Mouse (Mus musculus) large intestine, adult 2 months (tissue): ENCODE results near the gene Btk. TPM values are rescaled to one million over a fixed set of nuclear protein-coding genes. Genes with fewer than 3 reads are reported as not detected.
A peak's percentile ranks its signal among the peaks of the same experiment; 100 is the strongest.

Experiments
- DNase-seq: peaks from one replicate; pipeline ENCODE4 v3.0.0-alpha.2; 2012; ENCODE audit warnings: low read depth, low spot score
- WGBS: fragments of 180-500 bp; shearing (Covaris S2); methylation state at CpG from one replicate; pipeline ENCODE4 v1.1.7; 2018; 5-methylcytosine and 5-hydroxymethylcytosine counted together
- polyA plus RNA-seq: library from polyadenylated mRNA; depleted of rRNA; stranded (reverse); fragments of >200 nt; gene quantifications from 2 replicates; pipeline ENCODE4 v1.2.3, GENCODE M21; 2012; rRNA removed

Gene Btk
- 2.0 and 2.1 TPM in 2 replicates for polyA plus RNA-seq

DNA sequence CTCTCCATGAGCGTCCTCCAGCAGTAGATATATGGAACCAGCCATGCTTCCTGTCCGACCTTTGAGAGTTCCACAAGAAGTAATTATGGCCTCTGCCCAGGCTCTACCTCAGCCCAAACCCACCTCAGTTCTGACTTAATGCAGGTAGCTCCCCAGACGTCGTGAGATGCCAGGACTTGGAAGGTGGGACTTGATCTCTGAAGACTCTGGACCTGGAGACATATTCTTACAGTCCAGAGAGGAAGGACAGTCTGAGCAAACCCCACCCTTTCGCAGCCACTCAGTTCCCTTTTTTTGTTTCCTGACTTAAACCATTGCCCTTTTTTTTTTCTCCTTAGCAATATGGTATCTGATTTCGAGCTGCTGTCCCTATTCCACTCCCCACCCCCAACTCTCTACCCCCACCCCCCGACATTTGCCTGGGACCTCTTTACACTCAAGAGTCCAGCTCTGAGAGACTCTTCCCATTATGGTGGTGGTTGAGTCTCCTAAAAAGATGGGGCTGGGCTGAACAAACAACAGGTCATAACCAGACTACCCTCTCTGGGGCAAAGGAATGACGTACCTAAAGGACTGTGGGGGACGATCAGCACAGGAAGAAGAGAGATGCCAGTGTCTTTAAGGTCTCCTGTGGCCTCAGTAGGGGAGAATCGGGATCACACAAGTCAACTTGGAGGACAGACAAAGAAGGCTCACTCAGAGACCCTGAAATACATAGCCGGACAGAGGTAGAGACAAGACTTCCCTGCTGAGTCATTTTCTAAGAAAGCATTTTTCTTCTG lies at the start of gene Btk:
Gene Btk, minus strand, starts transcription at position 683 of the 782 bp plus-strand sequence.
- no peak for DNase-seq
- WGBS = 75% methylated on average over 11 of the region's 11 CpGs

DNA sequence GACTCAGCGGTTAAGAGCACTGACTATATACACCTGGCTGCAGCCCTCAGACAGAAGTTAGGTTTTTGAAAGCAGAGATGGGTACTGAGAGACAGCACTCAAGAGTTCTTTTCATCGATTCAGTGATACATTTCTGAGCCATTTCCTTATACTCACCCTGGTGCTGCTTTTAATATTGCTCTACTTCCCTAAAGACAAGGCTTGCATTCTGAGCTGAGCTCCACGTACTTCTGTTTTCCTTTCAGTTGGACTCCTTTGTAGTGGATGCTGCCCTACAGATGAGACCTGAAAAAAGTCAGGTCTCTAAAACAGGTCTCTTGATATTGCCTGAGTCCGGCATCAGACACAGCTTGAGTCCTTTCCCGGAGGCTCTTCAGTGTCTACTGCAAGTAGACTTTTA lies 49.3 kb upstream of the Btk start:
- 90% methylated on average over 5 of the region's 5 CpGs for WGBS

DNA sequence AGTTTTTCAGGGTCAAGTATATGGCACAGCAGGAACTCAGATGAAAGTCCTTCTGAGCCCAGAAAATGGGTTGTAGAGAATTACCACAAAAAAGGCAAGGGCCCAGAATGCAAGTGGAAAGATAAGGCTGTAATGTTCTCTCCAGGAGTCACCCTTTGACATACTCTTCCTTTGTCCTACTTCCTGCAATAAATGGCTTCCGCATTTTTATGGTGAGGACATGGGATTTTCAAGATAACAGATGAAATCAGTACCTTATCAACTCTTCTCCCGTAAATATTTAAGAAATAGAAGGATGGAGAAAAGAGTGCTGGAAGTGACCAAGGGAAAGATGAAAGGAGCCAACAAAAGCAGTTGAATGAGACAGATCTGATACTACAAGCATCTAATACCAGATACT lies 44.8 kb upstream of the Btk start:
- DNase-seq = no peak
- 49% methylated on average over 2 of the region's 2 CpGs for WGBS

More for the DNA sequence above, 49.3 kb upstream of the Btk start:
- DNase-seq = no peak

DNA sequence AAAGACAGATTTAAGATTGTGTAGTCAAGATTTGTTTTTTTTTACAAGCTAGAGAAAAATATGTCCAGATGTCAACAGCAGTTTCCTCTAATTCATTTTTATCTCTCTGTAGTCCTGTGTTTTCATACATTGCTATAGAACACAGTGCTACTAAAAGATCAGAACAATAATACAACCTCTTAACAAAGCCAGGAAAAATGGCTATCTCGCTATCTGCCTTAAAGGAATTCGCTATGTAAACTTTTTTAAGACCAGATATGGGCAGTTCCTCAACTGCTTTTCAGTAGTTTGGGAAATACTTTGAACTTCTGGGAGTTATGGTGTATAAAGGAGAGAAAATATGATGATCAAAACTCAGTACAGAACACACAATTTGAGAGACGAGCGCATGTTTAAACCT lies 40.0 kb upstream of the Btk start:
- no peak for DNase-seq
- WGBS = 69% methylated on average over 4 of the region's 4 CpGs

DNA sequence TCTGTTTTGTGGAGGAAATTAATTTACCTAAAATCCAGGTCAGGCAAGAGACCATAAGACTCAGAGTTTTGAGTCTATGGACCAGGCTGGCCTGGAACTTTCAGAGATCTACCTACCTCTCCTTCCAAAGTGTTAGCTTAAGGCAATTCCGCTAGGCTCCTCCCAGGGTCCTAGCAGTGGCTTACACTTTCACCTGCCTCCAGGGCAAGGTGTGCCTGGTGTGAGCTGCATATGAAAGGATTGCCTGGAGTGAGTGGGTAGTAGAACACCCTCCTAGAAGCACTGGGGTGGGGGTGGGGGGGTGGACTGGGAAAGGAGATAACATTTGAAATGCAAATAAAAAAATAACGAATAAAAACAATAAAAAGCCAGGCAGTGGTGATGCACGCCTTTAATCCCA lies 38.3 kb upstream of the Btk start:
- 75% methylated on average over 3 of the region's 3 CpGs for WGBS
- DNase-seq = no peak

DNA sequence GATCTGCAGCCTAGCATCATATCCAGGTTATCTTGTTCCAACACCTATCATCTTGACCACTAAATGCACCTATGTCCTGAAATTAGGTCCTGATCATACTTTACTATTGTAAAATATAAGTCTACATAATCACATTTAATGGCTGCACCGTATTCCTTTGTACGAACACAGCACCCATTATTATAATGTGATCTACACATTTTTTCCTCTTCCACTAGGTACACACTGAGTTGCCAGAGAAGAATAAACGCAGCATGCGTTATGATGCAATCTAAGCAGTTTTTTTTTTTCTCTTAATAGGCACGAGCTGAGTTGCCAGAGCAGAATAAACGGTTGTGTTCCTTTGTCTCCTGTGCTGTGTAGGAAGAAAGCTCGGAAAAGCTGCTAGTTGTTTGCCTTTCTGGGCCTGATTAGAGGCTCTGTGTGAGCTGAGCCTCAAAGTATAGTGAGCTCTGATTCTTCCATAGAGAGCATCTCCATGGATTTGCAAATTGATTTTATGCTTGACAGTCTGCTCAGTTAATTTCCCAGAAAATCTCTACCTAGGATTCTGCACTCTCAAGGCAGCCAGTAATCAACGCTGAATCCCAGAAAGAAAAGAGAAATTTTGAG lies 37.0 kb upstream of the Btk start:
- 44% methylated on average over 8 of the region's 8 CpGs for WGBS
- no peak for DNase-seq

DNA sequence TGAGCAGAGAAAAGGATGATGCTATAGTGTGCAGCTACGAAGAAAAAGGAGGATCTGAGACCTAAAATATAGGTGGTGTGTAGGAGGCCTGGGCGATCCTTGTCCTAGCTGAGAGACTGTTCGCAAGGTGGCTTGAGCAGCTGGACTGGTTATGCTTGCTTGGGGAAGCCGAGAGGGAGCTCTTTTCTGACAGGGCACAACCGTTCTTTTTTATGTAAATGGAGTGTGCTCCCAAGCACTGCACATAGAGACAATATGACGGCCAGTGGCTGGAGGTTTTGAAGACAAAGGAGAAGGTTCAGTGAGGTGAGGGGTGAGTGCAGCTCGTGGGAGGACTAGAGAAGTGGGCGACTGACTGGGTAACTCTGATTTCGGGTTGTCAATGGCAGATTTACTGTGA lies 36.3 kb upstream of the Btk start:
- WGBS = 60% methylated on average over 9 of the region's 9 CpGs
- no peak for DNase-seq

DNA sequence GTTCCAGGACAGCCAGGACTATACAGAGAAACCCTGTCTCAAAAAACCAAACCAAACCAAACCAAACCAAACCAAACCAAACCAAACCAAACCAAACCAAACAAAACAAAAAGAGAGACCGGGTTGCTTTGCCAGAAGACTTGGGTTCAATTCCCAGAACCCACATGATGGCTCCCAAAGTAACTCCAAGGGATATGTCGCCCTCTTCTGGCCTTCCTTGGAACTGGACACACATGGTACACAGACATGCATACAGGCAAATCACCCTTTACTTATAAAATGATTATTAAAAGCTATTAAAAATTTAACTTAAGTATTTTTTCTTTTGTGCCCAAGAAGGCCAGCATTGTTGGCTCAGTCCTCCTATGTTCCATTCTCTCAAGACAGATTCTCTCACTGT lies 30.9 kb upstream of the Btk start:
- DNase-seq = no peak
- 63% methylated on average over 2 of the region's 2 CpGs for WGBS

DNA sequence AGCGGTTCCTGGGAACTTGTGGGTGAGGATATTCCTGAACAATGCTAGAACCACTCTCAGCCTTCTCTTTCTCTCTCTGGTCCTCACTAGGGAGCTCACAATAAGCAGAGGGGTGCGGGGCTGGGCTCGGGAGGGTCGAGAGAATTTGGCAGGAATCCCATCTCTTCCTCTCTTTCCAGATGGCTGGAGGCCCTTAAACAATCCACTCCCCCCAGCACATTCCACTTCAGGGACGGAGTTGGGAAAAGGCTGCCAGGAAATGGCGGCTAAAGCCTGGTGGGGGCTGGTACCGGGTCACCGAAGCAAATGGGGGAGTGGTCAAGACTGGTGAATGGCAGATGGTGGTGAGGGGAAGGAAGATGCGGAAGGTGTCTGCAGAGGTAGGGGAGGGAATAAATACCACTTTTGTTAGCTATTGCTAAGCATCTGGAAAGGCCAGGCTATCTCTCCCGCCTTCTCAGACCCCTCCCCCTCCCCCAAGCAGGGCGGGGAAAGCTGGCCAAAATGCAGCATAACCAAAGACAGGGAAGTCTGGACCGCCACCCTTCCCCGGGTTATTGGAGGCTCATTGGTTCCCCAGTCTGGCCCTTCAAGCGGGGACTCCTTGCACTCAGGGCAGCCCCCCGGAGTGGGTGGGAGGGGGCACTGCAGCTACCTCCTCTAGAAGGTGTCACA lies 29.1 kb upstream of the Btk start:
- DNase-seq = no peak
- WGBS = 12% methylated on average over 15 of the region's 15 CpGs

DNA sequence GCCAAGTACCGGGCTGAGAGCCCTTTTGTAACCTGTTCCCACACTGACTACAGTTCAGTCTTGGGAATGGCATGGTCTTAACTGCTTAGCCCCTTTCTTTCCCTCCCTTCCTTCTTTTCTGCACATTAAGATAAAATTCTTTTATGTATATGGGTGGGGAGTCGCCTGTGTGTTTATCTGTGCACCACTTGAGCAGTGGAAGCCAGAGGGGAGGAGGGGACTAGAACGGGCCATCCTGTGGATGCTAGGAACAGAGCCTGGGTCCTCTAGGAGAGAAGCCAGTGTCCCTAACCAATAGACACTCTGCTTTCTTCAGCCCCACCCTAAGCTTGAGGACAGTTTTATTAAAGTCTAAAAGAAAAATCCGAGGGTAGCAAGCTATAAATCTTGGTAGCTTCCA lies 27.6 kb upstream of the Btk start:
- no peak for DNase-seq
- 66% methylated on average over 4 of the region's 4 CpGs for WGBS

DNA sequence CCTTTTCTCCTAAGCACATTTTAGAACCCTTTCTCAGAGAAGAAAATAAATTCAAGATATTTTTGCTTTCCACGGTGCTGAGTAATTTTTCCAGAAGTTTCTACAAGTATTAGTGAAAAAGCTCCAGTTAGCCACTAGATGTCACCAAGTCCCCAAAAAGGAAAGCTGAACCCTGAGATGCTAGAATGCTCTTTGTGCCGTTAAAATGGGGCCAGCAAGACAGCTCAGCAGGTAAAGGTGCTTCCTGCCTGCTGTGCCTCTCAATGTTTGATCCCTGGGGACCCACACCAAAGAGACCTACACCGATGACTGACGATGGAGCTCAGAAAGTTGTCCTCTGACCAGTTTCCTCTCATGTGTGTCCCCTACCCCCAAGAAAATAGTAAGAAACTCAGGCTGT lies 26.1 kb upstream of the Btk start:
- WGBS = 26% methylated on average over 4 of the region's 4 CpGs
- DNase-seq = no peak

DNA sequence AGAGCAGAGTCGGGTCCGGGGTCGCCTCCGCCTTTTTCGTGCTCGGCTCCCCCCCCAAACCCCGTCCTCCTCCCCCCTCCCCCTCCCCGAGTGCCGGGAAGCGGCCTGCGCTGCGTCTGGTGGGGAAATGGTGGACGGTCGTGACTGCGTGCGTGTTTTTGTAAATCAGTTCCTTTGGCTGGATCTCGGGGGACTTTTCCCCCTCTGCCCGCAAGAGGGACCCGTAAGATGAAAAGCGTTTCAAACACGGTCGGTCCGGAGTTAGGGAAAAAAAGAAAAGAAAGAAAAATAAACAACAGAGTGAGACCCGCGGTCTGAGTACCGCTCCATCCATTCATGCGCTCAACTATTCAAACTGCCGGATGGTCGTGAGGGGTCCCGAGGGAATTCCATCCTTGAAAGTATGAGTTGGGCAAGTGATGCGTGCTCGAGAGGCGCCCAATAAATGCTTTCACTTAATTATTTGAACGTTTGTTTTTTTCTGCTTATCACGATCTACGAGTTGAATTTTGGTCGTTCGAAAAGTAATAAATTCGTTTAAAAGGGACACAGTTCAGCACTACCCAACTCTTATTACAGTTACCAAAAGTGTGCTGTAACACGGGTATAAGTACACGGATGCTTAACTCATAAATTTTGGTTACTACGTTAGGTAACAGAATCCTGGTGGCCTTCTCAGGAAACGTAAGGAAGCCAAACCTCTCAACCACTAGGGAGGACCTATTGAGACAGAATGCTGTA lies 18.2 kb upstream of the Btk start:
- WGBS = 15% methylated on average over 36 of the region's 43 CpGs
- DNase-seq = no peak

DNA sequence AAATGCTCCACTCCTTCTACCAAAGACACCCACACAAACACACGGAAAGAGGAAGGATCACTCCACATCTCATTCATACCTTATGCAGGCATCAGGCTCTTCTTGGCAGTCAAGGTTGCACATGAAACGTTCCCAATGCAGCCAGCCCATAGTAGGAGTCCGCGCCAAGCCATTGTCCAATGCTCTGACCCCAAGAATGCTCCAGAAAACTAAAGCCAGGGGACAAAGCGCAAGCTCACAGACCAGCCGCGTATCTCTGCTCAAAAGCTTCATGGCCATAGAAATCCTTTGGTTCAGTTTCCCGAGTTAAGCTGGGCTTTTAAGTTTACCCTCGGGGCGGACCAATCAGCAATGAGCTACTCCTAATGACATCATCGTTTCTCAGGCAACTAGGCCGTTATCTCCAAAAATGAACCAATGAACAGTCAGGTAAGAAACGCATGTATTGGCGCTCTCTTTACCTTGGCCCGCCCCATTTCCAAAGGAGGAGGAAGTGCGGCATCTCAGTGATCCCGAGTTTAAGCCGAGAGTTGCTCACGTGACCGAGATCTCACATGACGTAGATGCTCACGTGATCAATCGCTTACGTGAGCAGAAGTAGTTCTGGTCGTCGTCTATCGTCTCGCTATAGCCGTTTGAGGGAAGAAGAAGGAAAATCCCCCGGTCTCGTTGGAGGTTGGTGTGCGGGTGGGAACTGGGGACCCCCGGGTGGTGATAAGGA lies 17.4 kb upstream of the Btk start, which contains the start of the genes Gla and Hnrnph2:
Gene Gla, minus strand, starts transcription at position 467 of the 721 bp plus-strand sequence.
Gene Hnrnph2, plus strand, starts transcription at position 521 of the 721 bp plus-strand sequence.
- peak; percentile 86 for DNase-seq
- WGBS = 17% methylated on average over 33 of the region's 33 CpGs

DNA sequence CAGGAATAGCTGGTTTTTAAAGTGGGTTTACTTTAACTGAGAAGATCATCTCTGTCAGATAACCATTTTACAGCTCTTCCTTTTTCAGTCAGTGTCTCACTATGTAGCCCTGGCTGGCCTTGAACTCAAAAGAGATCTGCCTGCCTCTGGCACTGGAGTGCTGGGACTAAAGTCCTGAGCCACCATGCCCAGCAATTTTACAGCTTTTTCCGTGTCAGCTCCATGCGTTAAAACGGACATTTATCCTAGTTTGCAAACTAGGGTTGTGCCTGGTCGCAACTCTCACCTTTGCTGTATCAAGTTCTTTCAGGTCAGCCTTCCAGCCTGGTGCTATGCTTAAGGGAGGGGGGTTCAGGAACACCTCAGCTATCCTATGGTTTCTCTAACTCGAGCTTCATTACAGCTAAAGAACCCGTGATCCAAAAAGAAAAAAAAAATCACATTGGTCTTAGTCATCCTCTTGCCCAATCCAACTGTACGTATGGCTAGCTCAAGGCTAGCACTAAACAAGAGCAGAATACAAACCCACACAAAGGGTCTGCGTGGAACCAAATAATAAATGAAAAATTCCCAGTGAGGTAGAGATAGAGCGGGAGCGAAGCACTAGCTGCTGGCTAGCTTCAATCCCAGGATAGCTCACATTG lies 16.7 kb upstream of the Btk start:
- WGBS = 21% methylated on average over 10 of the region's 10 CpGs
- DNase-seq = no peak

DNA sequence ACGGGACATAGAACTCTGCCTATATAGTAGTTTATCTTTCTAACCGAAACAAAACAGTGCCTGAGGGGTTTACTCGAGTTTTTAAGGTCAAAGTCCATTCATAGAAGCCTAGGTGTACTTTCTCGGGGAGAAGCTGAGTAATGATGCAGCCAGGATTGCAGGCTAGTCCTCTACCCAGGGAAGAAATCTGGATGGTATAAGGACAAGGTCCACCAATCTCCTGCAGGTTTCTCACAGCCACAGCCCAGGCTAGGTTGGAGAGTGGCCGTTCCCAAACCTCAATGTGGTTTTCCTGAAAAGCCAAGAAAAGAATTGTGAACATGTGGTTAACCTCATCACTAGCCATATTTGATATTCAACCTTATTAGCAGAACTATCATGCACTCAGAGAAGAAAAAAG lies 6.5 kb upstream of the Btk start:
- 27% methylated on average over 5 of the region's 5 CpGs for whole genome bisulfite sequencing
- DNase-seq = no peak

DNA sequence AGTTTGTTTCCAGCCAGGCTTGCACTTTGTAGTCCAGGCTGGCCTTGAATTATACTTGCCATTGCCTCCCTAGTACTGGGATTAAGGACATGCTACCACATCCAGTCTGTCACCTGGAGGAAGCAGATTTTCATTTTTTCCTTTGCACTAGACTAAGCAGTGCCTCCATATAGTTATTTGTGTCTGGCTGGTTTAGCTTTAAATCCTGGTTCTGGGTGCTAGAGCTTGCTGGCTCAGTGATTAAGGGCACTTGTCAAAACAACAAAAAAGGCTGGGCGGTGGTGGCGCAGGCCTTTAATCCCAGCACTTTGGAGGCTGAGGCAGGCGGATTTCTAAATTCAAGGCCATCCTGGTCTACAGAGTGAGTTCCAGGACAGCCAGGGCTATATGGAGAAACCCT lies 5.6 kb upstream of the Btk start:
- 74% methylated on average over 3 of the region's 3 CpGs for WGBS
- no peak for DNase-seq

DNA sequence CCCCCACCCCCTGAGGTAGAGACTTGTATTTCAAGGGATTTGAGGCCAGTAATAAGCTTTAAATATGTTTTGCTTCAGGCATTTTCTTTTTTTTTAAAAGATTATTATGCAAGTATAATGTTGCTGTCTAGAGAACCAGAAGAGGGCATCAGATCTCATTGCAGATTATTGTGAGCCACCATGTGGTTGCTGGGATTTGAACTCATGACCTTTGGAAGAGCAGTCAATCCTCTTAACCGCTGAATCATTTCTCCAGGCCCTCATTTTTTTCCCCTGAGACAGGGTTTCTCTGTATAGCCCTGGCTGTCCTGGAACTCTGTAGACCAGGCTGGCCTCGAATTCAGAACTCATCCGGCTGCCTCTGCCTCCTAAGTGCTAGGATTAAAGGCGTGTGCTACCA lies 4.9 kb upstream of the Btk start:
- 76% methylated on average over 4 of the region's 4 CpGs for WGBS
- no peak for DNase-seq

DNA sequence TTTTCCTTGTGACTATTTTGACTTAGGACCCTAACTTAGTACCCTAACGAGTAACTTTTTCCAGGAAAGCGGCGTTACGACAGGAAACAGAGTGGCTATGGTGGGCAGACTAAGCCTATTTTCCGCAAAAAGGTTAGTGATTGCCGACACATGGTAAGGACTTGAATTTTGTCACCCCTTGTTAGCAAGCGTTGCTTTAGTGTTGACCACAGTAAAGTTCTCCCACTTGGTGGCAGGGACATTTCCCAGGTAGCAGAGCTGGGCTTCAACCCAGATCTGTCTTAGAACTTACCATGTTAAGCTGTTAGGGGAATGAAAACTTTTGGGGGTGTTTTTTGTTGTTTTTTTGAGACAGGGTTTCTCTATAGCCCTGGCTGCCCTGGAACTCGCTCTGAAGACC lies 3.1 kb upstream of the Btk start:
- WGBS = 35% methylated on average over 8 of the region's 8 CpGs
- no peak for DNase-seq
